Mouse (Mus musculus) ZHBTc4 (cell line): ENCODE results near the gene Med8.

ENCODE experiments used
- DNase-seq: peaks from one replicate; pipeline ENCODE4 v3.0.0-alpha.2; 2011; ENCODE audit warnings: low read depth, low spot score

Gene Med8

GRCm38 (mm10) chr4:118415779-118416178 lies 6.6 kb downstream of the Med8 start:
- DNase-seq: no peak

GRCm38 (mm10) chr4:118416329-118416728 lies 7.2 kb downstream of the Med8 start:
- no peak for DNase-seq

DNA sequence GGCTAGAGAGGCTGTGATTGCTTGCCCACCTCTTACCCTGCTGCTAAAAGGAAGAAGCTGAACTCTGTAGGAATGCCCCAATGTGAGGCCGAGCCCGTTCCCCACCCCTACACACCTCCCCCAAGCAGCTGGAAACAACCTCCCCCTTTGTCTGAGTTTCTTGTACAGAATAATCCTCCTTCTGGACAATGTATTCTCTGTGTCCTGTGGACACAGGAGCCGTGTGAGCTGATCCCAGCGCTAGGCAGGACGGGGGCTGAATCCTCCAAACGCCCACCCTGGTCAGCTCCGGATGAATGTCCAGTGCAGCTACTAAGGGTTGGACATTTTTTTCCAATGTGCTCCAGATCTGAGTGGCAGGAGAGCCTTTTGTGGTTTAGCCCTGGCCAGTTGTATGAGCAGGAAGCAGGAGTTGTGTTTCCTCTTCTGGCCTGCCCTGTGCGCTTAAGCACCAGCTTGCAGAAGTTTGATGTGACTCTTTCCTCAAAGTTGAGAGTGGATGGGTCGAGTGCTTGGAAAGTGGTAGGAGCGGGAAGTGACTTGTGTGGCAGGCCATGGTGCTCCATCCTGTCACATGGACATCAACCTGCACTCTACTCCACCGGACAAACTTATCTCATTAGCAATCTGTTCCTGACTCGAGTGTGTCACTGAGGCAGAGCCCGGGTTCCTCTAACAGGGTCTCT lies 8.1 kb downstream of the Med8 start:
- DNase-seq: no peak

DNA sequence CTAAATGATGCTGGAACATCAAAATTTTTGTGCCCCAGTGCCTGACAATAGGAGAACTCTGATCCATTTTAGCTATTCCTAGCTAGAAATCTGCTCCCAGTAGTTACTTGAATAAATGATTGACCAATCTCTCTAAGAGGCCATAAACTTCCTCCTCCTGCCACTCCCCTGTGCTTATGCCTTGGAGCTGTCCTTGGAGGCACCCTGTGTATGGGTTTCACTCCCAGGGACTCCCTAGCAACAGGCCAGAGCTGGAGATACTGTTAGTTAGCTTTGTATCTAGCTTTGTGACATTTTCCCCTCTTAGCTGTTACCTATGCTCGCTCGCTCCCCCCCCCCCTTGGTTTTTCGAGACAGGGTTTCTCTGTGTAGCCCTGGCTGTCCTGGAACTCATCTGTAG lies 12.2 kb downstream of the Med8 start:
- DNase-seq: no peak

DNA sequence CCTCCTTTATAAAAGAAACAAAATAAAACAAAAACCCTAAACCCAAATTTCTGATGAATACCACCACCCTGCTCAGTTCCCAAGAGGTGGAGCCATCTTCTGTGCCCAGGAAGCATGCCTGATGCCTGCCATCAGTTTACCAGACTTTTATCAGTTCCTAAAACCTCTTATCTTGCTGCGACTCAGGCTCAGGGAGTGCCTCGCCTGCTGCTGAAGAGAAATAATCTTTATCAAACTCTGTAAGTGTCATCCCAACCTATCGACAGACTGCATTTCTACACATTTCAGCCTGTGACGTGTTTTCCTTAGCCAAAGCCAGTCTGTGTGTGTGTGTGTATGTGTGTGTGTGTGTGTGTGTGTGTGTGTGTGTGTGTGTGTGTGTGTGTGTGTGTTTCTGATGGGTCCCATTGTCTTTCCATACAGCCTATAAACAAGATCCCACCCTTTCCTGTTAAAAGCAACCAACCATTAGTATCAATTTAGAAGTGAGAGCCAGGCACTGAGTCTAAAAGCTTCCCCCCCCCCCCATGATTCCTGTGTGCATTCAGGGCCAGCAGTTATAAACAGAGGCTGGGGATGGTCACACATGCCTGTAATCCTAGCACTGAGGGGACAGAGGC lies 15.5 kb downstream of the Med8 start:
- no peak for DNase-seq

- DNase-seq: no peak
These were observed 16.2 kb downstream of the Med8 start for GRCm38 (mm10) chr4:118425374-118425773.

- DNase-seq: peak; percentile 23
These were observed 18.3 kb downstream of the Med8 start for GRCm38 (mm10) chr4:118427415-118427767.

- peak; percentile 89 for DNase-seq
These were observed 18.8 kb downstream of the Med8 start, which contains the start of gene Elovl1 for GRCm38 (mm10) chr4:118427768-118428451. Gene Elovl1, plus strand, starts transcription at chr4:118428093.

DNA sequence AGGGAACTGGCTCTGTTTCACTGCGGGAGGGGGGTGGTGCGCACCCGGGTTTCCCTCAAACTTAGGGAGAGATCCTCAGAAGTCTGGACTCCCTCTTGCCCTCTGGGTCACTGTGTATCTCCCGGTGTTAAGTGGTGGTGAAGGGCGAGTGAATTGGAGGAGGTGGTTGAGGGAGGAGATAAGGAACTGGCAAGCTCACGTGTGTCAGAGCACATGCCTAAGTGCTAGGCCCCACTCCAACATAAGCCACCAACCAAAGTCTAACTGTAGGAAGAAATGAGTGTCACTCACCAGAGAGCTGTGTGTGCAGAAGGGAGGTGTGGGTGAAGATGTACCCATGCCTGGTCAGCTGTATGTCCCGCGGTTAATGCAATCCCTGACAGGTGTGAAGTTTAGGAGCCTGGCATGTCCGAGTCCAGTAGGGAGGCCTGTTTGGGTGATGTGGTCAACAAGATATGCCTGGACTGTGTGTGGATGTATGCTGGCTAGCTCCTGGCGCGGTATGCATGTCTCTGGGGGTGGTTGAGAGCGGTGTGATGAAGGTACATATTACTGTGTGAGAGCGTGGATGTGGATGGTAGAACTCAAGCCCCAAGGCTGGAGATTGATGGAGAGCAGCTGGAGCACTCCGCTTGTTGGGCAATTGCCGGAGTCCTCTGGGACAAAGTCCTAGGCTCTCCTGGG lies 19.5 kb downstream of the Med8 start:
- no peak for DNase-seq

DNA sequence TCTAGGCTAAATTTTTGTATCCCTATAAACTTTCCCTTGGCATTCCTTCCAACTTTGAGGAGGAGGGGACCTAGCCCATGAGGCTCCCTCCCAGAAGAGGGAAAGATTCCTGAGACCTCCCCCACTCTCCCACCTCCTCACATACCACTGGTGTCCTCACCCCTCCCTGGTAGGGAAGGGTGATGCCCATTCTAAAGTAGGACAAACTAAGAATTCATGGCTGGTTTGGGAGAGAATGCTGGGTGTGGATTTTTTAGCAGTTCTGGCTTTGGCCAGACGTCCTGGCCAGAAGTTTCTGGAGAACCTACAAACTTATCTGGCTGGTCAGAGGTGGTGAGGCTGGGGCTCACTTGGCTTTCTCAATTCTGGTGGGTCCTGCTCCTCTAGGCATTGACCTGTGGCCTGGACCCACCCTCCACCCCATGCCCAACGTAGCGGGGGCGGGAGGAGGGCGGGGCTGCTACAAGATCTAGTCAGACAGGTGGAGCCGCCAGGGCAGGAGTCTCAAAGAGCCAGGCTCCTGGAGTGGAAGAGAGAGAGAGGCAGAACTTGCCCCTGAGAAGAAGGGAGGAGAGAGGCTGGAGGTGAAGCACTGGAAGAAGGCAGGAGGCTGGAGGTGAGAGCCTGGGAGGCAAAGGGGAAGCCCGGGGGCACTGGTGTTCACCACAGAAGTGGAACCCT lies 20.2 kb downstream of the Med8 start:
- no peak for DNase-seq

DNA sequence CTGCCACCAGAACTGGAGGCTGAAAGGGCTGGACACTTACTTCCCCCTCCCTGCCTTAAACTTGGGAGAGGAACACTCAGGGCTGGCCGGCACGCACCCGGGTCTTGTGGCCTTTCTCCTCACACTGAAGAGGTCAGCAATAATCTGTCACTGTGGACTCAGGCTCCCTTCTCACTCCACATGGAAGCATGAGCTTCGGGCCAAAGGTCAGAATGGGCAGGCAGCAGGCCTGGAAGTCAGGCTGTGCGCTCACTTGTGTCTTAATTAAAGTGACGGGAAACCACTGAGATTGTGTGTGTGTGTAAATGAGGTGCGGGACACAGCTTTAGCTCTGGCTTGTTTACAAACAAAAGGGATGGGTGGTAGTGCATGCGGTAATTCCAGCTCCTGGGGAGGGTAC lies 23.2 kb downstream of the Med8 start:
- DNase-seq: no peak

DNA sequence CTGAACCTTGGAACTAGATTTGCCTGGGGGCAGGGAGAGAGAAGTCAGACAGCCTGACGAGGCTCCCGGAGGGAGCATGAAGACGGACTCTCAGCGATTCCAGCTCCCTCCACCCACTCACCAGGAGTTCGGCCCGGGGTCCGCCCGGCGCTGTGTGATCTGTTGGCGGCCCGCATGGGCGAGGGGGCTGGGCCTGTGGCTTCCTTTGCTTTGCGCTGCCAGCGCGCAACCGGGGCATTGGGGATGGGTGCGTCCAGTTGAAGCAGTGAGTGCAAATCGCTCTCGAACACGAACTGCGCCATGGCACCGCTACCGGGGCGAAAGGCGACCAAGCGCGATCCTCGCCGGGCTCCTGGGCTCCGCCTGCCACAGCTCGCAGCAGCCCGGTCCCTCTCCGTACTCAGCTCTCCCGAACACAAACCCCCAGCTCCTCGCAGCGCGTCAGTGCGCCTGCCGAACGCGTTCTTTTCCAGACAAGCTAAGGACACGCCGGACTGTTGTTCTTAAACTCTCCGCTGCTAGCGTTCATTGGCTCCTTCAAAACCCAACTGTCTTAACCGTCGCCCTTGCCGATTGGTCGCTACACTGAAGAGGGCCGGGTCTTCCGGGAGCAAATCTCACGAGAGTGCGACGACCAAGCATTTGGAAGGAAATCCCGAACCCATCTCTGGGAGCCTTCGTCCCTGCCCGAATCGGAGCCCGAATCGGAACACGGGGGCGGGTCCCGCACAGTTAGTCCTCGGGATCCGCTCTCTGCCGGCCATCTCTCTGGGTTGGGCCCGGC lies 27.9 kb downstream of the Med8 start, which contains the start of gene Cdc20:
Gene Cdc20 (minus strand): TSS at position 533 of the 784 bp plus-strand sequence.
- DNase-seq: peak; percentile 99

GRCm38 (mm10) chr4:118437829-118438253 lies 28.7 kb downstream of the Med8 start:
- peak; percentile 85 for DNase-seq

- DNase-seq: peak; percentile 34
These were observed 36.0 kb downstream of the Med8 start for GRCm38 (mm10) chr4:118445088-118445487.

GRCm38 (mm10) chr4:118445781-118446414 lies 36.8 kb downstream of the Med8 start:
- DNase-seq: peak; percentile 69

DNA sequence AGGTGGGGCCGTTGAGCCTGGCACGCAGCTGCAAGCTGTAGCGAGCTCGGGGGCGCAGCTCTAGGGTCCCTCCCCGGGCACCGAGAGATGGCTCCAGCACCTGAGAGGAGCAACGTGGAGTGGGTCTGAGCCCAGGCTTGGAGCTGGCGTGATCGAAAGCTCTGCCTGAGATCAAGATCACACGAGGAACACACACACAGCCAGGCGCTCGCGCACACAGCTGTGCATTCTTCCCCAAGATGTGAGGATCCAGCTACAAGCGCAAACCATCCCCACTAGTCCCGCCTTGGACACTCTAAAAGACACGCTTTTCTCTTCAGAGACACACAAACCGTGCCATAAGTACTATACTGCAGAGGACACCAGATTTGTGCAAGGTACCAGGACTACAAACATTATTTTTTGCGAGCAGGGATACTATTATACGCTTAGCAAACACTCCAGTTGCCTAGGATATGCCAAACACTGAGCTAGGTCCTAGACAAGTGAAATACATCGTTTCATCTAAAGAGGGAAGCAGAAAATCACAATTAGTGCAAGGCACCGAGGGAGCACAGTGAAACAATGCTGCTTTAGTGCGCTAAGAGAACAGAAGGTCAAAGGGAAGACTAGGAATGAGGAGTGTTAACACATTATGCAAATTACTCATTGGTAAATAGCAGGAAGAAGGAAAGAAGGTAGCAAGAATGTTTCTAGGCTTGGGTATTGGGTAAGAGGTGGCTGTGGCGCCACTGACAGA lies 37.4 kb downstream of the Med8 start:
- peak; percentile 27 for DNase-seq

DNA sequence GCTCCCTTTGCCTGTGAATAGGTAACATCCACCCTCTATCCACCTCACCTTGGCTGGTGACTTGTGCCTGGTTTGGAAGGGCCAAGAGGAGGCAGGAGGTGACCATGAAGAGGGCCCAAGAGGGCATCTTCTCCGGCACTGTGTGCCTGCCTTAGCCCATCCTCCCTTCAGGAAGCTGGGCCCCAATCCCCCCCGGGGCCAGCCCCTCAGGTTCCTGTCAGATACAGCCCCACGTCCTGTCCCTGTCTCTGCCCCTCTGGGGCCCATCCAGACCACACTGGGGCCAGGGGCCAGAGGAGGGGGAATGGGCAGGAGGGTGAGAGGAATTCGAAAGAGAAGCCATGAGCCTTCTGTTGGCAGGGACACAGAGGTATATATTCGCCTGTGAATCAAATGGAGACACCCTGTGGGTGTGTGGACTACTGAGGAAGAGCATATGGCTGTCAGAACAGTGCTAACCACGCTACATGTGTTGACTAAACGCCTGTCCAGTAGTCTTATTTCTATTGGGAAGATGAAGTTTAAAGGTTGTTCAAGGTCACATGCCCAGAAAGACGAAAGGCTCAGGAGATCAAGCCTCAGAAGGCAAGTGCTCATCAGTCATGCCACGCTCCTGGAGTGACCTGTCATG lies 48.3 kb downstream of the Med8 start, which contains the start of gene Mpl:
Gene Mpl (minus strand): TSS at position 169 of the 631 bp plus-strand sequence.
- DNase-seq: no peak

DNA sequence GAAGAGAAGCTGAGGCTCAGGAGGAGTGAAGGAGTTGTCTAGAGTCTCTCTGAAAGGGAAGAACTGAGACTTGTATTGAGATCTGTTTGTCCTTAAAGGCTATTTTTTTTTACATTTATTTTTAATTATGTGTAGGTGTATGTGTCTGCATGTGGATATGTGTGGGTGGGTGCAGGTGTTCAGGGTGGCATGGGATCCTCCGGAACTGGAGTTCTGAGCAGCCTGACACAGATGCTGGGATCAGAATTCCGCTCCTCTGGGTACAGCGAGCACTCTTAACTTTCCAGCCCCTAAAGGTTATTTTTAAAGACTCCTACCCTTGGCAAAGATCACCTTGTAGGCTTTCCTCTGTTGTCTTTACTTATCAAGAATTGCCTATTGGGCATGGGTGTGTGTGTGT lies 55.8 kb downstream of the Med8 start:
- no peak for DNase-seq
